Mouse (Mus musculus): Measurements from ENCODE around the gene Cfap43. TPM values are rescaled to one million over a fixed set of nuclear protein-coding genes. Genes with fewer than 3 reads are reported as not detected.
A peak's percentile ranks its signal among the peaks of the same experiment; 100 is the strongest.

The Cfap43 gene
- polyA plus RNA-seq, 1 experiment from 2014 or later: 0.03 TPM

GRCm38 (mm10) chr19:47820832-47821493, 98.1 kb downstream of the Cfap43 start:
- WGBS (ENCODE audit: insufficient replicate concordance): 15% methylated on average over 8 of the region's 9 CpGs
- ATAC-seq (ENCODE audit: low read depth): no peak

DNA sequence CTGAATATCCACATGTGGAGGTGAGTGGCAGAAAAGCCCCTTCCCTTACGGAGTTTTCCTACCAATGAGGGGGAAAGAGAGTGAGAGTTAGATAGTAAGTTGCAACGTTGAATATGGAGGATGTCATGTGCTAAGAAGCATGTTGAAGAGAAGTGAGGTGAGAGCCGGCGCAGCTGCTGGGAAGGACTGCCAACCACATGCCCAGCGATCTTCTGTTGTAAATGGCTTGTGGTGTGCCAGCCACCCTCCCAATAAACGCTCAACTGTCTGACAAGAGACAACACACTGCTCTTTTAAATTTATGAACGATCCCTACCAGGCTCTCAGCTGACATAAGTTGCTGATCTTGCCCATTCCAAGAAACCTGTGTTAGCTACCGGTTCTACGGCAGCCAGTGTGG, 101.4 kb downstream of the Cfap43 start:
- no peaks in the 10 kb centered on the region for H3K4me1 ChIP-seq (replicated peaks)
- 67% methylated on average over 9 of the region's 9 CpGs for WGBS (ENCODE audit: insufficient replicate concordance)

More at GRCm38 (mm10) chr19:47820832-47821493, 98.1 kb downstream of the Cfap43 start:
- Histone ChIP-seq H3K4me3 (replicated peaks) (no peak overlapping the region), H3K9me3 (replicated peaks) (no peaks in the 10 kb centered on the region), H3K4me1 (replicated peaks) (no peaks in the 10 kb centered on the region), H3K36me3 (no peaks in the 10 kb centered on the region), H3K4me2 (no peak overlapping the region), H3K27ac (no peak overlapping the region), H3K27me3 (peaks cover 11% of the 10 kb centered on the region), H3K9ac (no peak overlapping the region)
- DNase-seq: peak; percentile 31

GRCm38 (mm10) chr19:47814721-47815120, 104.4 kb downstream of the Cfap43 start:
- H3K4me1 ChIP-seq (replicated peaks): no peaks in the 10 kb centered on the region
- DNase-seq: no peak
- no peaks in the 10 kb centered on the region for H3K36me3 ChIP-seq
- H3K4me2 ChIP-seq: no peak overlapping the region
- H3K27me3 ChIP-seq: no peaks in the 10 kb centered on the region
- WGBS (ENCODE audit: insufficient replicate concordance): 64% methylated on average over 5 of the region's 5 CpGs
- no peaks in the 10 kb centered on the region for H3K9me3 ChIP-seq (replicated peaks)
- H3K27ac ChIP-seq: no peak overlapping the region
- H3K4me3 ChIP-seq (replicated peaks): no peak overlapping the region
- no peak for ATAC-seq (ENCODE audit: low read depth)
- no peak overlapping the region for H3K9ac ChIP-seq

More for the DNA sequence above, 101.4 kb downstream of the Cfap43 start:
- ATAC-seq (ENCODE audit: low read depth) (no peak), DNase-seq (no peak)
- H3K4me2 ChIP-seq: no peak overlapping the region
- H3K27me3 ChIP-seq: peaks cover 8% of the 10 kb centered on the region
- H3K9ac ChIP-seq: no peak overlapping the region
- H3K27ac ChIP-seq: no peak overlapping the region
- H3K4me3 ChIP-seq (replicated peaks): no peak overlapping the region
- no peaks in the 10 kb centered on the region for H3K9me3 ChIP-seq (replicated peaks)
- H3K36me3 ChIP-seq: no peaks in the 10 kb centered on the region

- H3K27me3 ChIP-seq: no peaks in the 10 kb centered on the region
- no peaks in the 10 kb centered on the region for H3K4me1 ChIP-seq (replicated peaks)
- H3K27ac ChIP-seq: no peak overlapping the region
- H3K9me3 ChIP-seq (replicated peaks): no peaks in the 10 kb centered on the region
- H3K36me3 ChIP-seq: no peaks in the 10 kb centered on the region
- no peak overlapping the region for H3K9ac ChIP-seq
- 68% methylated on average over 10 of the region's 10 CpGs for WGBS (ENCODE audit: insufficient replicate concordance)
- H3K4me2 ChIP-seq: no peak overlapping the region
- no peak overlapping the region for H3K4me3 ChIP-seq (replicated peaks)
- ATAC-seq (ENCODE audit: low read depth): no peak
- DNase-seq: no peak
Measured at GRCm38 (mm10) chr19:47812091-47812490, 107.0 kb downstream of the Cfap43 start.

DNA sequence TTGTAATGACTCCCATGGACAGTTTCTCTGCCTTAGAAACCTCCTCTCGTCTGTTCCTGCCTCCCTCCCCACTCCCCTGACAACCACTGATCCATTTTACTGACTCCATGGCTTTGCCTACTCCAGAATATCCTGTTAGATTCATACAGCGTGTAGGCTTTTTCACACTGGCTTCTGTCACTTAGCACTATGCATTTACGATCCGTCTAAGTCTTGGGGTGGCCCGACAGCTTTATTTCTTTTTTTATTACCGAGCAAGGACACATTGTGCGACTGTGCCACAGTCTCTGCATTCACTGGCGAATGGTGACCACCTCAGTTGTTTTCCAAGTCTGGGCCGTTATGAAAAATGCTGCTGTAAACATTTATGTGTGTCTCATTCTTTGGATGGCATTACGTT, 120.5 kb downstream of the Cfap43 start:
- 60% methylated on average over 10 of the region's 10 CpGs for WGBS (ENCODE audit: insufficient replicate concordance)
- H3K4me2 ChIP-seq: no peak overlapping the region
- no peaks in the 10 kb centered on the region for H3K27me3 ChIP-seq
- no peak for DNase-seq
- no peak for ATAC-seq (ENCODE audit: low read depth)
- H3K4me3 ChIP-seq (replicated peaks): no peak overlapping the region
- H3K9me3 ChIP-seq (replicated peaks): no peaks in the 10 kb centered on the region
- H3K36me3 ChIP-seq: no peaks in the 10 kb centered on the region
- peaks cover 7% of the 10 kb centered on the region for H3K4me1 ChIP-seq (replicated peaks)
- no peak overlapping the region for H3K9ac ChIP-seq
- H3K27ac ChIP-seq: no peak overlapping the region

DNA sequence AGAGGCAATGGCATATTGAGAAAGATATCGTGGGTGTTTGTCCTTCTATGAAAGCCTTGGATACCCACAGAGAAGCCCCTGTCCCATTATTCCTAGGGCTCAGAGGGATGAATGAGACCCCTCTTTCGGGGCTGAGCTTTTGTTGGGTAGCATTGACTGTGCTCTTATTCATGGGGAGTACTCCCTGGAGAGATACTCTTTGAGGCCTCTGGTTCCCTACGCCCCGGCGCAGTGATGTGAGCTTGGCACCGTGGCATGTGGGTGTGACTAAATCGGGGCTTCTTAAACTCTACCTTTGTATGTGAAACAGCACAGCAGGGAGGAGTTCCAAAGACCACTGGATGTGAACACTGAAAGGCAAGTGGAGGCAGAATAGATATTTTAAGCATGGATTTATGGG, 122.4 kb downstream of the Cfap43 start:
- Histone ChIP-seq H3K4me3 (replicated peaks) (no peak overlapping the region), H3K9ac (no peak overlapping the region), H3K4me2 (no peak overlapping the region), H3K27me3 (no peaks in the 10 kb centered on the region), H3K36me3 (no peaks in the 10 kb centered on the region), H3K9me3 (replicated peaks) (no peaks in the 10 kb centered on the region), H3K27ac (no peak overlapping the region), H3K4me1 (replicated peaks) (peaks cover 7% of the 10 kb centered on the region)
- WGBS (ENCODE audit: insufficient replicate concordance): 72% methylated on average over 7 of the region's 7 CpGs
- DNase-seq (no peak), ATAC-seq (ENCODE audit: low read depth) (no peak)

DNA sequence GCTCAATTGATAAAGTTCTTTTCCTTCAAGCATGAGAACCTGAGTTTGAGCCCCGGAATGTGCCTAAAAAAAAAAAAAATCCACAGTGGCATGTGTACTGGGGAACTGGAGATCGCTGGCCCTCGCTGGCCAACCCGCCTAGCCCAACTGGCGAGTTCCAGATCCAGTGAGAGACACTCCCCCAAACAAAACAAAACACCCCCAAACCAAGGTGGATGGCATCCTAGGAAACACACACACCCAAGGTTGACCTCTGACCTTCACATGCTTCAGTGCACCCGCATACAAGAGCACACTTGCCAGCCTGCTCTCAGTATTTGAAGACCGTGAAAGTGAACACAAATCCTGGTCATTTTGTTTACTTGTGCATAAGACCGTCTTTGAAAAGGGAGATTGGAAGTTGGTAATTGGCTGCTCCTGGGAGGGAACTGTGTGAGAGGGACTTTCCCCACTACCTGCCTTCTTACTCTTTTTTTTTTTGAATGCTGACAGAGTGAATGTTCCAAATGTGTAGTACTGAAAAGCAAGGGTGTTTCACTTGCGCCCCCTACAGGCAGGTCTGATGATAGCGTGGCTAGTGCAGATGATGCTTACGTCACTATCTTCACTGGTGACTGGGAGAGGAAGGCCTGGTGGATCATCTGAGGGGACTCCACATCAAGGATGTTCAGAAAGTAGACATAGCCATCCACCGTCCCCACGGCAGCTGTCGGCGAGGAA, 123.9 kb downstream of the Cfap43 start:
- Histone ChIP-seq H3K4me2 (no peak overlapping the region), H3K27ac (no peak overlapping the region), H3K9ac (no peak overlapping the region), H3K36me3 (no peaks in the 10 kb centered on the region), H3K4me3 (replicated peaks) (no peak overlapping the region), H3K4me1 (replicated peaks) (peaks cover 7% of the 10 kb centered on the region), H3K27me3 (no peaks in the 10 kb centered on the region), H3K9me3 (replicated peaks) (no peaks in the 10 kb centered on the region)
- ATAC-seq (ENCODE audit: low read depth): no peak
- 50% methylated on average over 15 of the region's 15 CpGs for WGBS (ENCODE audit: insufficient replicate concordance)
- DNase-seq: peak; percentile 51

- peaks cover 7% of the 10 kb centered on the region for H3K4me1 ChIP-seq (replicated peaks)
- 40% methylated on average over 5 of the region's 5 CpGs for WGBS (ENCODE audit: insufficient replicate concordance)
- H3K27me3 ChIP-seq: no peaks in the 10 kb centered on the region
- ATAC-seq (ENCODE audit: low read depth) (no peak), DNase-seq (no peak)
- no peak overlapping the region for H3K9ac ChIP-seq
- no peak overlapping the region for H3K4me2 ChIP-seq
- H3K9me3 ChIP-seq (replicated peaks): no peaks in the 10 kb centered on the region
- H3K4me3 ChIP-seq (replicated peaks): no peak overlapping the region
- H3K36me3 ChIP-seq: no peaks in the 10 kb centered on the region
- no peak overlapping the region for H3K27ac ChIP-seq
Measured at GRCm38 (mm10) chr19:47794331-47794730, 124.8 kb downstream of the Cfap43 start.

GRCm38 (mm10) chr19:47790316-47791020, 128.6 kb downstream of the Cfap43 start:
- Histone ChIP-seq H3K9me3 (replicated peaks) (no peaks in the 10 kb centered on the region), H3K27me3 (no peaks in the 10 kb centered on the region), H3K27ac (no peak overlapping the region), H3K4me3 (replicated peaks) (no peak overlapping the region), H3K4me2 (no peak overlapping the region), H3K4me1 (replicated peaks) (peaks cover 7% of the 10 kb centered on the region), H3K36me3 (no peaks in the 10 kb centered on the region), H3K9ac (no peak overlapping the region)
- no peak for ATAC-seq (ENCODE audit: low read depth)
- 77% methylated on average over 11 of the region's 11 CpGs for WGBS (ENCODE audit: insufficient replicate concordance)
- no peak for DNase-seq

DNA sequence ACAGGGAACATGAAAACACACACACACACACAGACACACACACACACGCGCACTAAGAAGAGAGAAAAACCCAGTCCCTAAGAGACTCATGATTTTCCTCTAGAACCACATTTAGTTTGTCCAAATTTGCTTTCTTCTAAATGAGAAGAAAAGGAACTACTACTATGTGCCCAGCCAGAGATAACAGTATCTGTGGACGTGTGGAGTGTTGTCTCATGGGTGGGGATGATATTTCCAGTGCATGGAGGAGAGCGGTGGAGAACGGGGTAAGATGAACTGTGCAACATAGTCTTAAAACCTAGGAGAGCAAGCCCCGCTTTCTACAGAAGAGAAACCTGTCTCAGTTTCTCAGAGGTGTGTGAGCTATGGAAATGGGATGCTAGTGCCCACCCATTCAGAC, 135.2 kb downstream of the Cfap43 start:
- H3K9me3 ChIP-seq (replicated peaks): no peaks in the 10 kb centered on the region
- 61% methylated on average over 6 of the region's 6 CpGs for WGBS (ENCODE audit: insufficient replicate concordance)

GRCm38 (mm10) chr19:47780972-47781371, 138.1 kb downstream of the Cfap43 start:
- no peak overlapping the region for H3K9ac ChIP-seq
- WGBS (ENCODE audit: insufficient replicate concordance): 54% methylated on average over 11 of the region's 11 CpGs
- no peaks in the 10 kb centered on the region for H3K9me3 ChIP-seq (replicated peaks)
- H3K4me3 ChIP-seq (replicated peaks): no peak overlapping the region
- DNase-seq: no peak
- no peak for ATAC-seq (ENCODE audit: low read depth)
- no peaks in the 10 kb centered on the region for H3K36me3 ChIP-seq
- no peaks in the 10 kb centered on the region for H3K4me1 ChIP-seq (replicated peaks)
- H3K4me2 ChIP-seq: no peak overlapping the region
- no peaks in the 10 kb centered on the region for H3K27me3 ChIP-seq
- no peak overlapping the region for H3K27ac ChIP-seq

More for the DNA sequence above, 135.2 kb downstream of the Cfap43 start:
- H3K4me1 ChIP-seq (replicated peaks): no peaks in the 10 kb centered on the region
- no peaks in the 10 kb centered on the region for H3K27me3 ChIP-seq
- DNase-seq (no peak), ATAC-seq (ENCODE audit: low read depth) (no peak)
- H3K27ac ChIP-seq: no peak overlapping the region
- no peak overlapping the region for H3K4me2 ChIP-seq
- H3K9ac ChIP-seq: no peak overlapping the region
- H3K36me3 ChIP-seq: no peaks in the 10 kb centered on the region
- H3K4me3 ChIP-seq (replicated peaks): no peak overlapping the region

All from liver, embryonic 13.5 days (tissue).